Mouse (Mus musculus) ES-CJ7 (cell line): ENCODE data around the gene Vmn2r31.
"Not testable (repeated sequence)": the region's sequence is repeated elsewhere in the genome, so short reads cannot be mapped to it uniquely, and the experiment has no call there.

Experiments
- DNase-seq: peaks from one replicate; pipeline ENCODE4 v3.0.0; 2011; ENCODE audit warnings: low read depth, low spot score

Gene Vmn2r31

DNA sequence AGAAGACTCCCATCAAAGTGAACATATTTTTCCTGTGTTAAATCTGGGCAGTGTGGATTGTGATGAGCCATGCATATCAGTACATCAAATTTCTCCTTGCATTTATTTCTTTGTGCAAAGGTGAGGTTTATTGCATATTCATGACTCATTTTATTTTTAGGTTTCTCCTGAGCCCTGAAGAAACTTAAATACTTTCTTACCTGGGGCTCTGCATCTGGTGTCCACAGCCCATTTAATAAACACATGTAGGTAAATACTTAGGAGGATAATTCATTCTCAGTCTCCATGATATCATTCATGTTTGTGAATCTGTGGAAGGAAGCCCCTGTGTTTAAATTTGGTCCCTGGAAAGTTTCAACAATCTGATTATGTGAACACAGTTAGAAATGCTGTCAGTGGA lies at the start of gene Vmn2r31:
Vmn2r31 (minus strand) TSS at position 101 of the 400 bp plus-strand sequence.
- DNase-seq, result not testable (repeated sequence)

DNA sequence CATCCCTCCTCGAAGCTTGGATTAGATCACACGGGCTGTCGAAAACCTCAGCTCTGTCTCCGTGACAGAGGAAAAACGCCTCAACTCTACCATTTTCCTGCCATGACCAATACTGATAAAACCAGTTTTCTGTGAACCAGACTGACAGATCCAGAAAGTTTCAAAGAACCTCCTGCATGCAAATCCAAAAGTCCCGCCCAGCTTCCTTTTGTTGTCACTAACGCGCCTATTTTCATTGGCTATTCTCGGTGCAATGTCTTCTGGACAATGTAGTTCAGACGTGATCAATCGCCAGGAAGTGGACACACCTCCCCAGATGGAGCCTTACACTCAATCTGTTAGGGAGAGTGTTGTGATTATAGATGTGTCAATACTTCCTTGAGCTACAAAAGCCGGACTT lies 25.1 kb downstream of the Vmn2r31 start, which contains the start of gene Gm45783:
Gm45783 (minus strand) TSS at position 143 of the 400 bp plus-strand sequence.
- DNase-seq, result not testable (repeated sequence)

DNA sequence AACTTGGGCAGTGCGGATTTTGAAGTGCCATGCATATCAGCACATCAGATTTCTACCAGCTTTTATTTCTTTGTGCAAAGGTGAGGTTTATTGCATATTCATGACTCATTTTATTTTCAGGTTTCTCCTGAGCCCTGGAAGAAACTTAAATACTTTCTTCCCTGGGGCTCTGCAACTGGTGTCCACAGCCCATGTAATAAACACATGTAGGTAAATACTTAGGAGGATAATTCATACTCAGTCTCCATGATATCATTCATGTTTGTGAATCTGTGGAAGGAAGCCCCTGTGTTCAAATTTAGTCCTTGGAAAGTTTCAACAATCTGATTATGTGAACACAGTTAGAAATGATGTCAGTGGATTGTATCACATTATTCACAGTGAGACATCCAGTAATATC lies 62.0 kb downstream of the Vmn2r31 start, which contains the start of gene Vmn2r30:
Vmn2r30 (minus strand) TSS at position 101 of the 400 bp plus-strand sequence.
- DNase-seq, result not testable (repeated sequence)
